Mouse (Mus musculus): Measurements from ENCODE around the gene 1700049E17Rik1. TPM values are rescaled to one million over a fixed set of nuclear protein-coding genes. Genes with fewer than 3 reads are reported as not detected.

1700049E17Rik1 gene
- not detected in 2 replicates for polyA plus RNA-seq (2012; rRNA removed)

GRCm38 (mm10) chr14:41924649-41925048 is at the start of gene 1700049E17Rik1:
Gene 1700049E17Rik1 (plus strand): TSS chr14:41924949.

DNA sequence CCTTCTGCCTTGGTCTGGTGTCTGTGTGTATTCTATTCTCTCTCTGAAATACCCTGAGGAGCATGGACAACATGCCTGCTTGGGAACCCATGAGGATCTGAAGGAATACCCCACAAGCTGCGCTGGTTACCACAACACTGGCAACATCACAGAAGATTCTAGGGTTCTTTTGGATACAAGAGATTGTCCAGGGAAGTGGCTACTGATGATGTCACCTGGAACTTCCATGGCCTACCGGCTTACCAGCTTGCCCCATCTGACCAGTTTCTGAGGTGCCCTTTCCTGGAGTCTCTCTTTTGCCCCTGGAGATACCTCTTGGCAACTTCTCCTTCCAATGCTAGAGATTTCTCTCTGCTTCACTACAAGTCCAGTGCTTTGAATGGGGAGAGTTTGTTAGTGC is 17.6 kb upstream of the 1700049E17Rik1 start, which contains the start of gene Gm7980:
Gm7980 (minus strand) TSS at position 101 of the 400 bp plus-strand sequence.

DNA sequence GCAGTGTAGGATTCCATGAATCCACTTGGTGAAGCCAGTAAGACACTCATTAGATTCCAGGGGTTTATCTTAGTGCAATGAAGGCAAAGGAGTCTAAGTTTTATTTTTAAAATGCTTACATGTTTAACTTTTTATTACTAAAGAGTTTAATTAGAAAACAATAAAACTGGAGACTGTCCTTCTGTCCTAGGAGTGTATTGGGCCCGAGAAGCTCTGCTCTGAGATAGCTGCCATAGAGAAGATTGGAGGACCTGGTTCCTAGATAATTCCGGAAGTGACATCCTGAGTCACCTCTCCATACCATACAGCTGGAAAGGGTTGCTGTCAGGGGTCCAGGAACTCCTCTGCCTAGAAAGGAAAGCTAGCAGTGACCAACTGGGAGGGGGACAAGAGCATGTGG is 18.9 kb downstream of the 1700049E17Rik1 start, which contains the start of gene 1700024B05Rik:
1700024B05Rik (plus strand) TSS at position 301 of the 400 bp plus-strand sequence.

GRCm38 (mm10) chr14:41967827-41968226 is 43.1 kb downstream of the 1700049E17Rik1 start, which contains the start of gene Gm6401:
Gene Gm6401 (minus strand): TSS chr14:41967927.

Other genes starting within 250 kb of the 1700049E17Rik1 start
- gene Gm8068, start 223.1 kb upstream of the 1700049E17Rik1 start, polyA plus RNA-seq (2012; rRNA removed): not detected in 2 replicates
- not detected in 2 replicates for gene Gm7929, start 174.3 kb upstream of the 1700049E17Rik1 start, polyA plus RNA-seq (2012; rRNA removed)
- gene Gm47189, start 152.5 kb upstream of the 1700049E17Rik1 start, polyA plus RNA-seq (2012; rRNA removed): not detected in 2 replicates
- not detected in 2 replicates for gene Gm7980, start 17.7 kb upstream of the 1700049E17Rik1 start, polyA plus RNA-seq (2012; rRNA removed)
- gene 1700024B05Rik, start 19.0 kb downstream of the 1700049E17Rik1 start, polyA plus RNA-seq (2012; rRNA removed): not detected in 2 replicates
- gene Gm6401, start 43.0 kb downstream of the 1700049E17Rik1 start, polyA plus RNA-seq (2012; rRNA removed): not detected in 2 replicates
- not detected in 2 replicates for gene Gm3543, start 58.4 kb downstream of the 1700049E17Rik1 start, polyA plus RNA-seq (2012; rRNA removed)
- gene Gm7951, start 192.4 kb downstream of the 1700049E17Rik1 start, polyA plus RNA-seq (2012; rRNA removed): not detected in 2 replicates
- gene Gm17027, start 237.7 kb downstream of the 1700049E17Rik1 start, polyA plus RNA-seq (2012; rRNA removed): not detected in 2 replicates